Mouse (Mus musculus) erythroblast, embryonic 14.5 days (primary cell): ENCODE measurements around the gene Avpr1a. TPM values are rescaled to one million over a fixed set of nuclear protein-coding genes. Genes with fewer than 3 reads are reported as not detected.

Source experiments
- H3K27me3 ChIP-seq: 2 replicates; pipeline ENCODE4 v1.6.1; 2012; ENCODE audit warnings: inconsistent platforms; ENCODE audit not compliant: control insufficient read depth
- H3K36me3 ChIP-seq: 2 replicates; pipeline ENCODE4 v1.6.1; 2012; ENCODE audit warnings: mild to moderate bottlenecking, inconsistent platforms; ENCODE audit not compliant: control insufficient read depth
- H3K4me1 ChIP-seq: 2 replicates; pipeline ENCODE4 v1.6.1; 2012; ENCODE audit warnings: inconsistent platforms; ENCODE audit not compliant: control insufficient read depth
- H3K4me3 ChIP-seq: replicated peaks from 2 replicates; pipeline ENCODE3; 2012; ENCODE audit warnings: moderate library complexity, mild to moderate bottlenecking, inconsistent platforms
- H3K9me3 ChIP-seq: 2 replicates; pipeline ENCODE4 v1.6.1; 2012; ENCODE audit warnings: low read length, inconsistent platforms, mixed read lengths; ENCODE audit not compliant: control insufficient read depth
- GATA1 ChIP-seq: IDR thresholded peaks from 2 replicates; pipeline ENCODE4 v1.6.1; 2012; ENCODE audit warnings: low read length, inconsistent platforms, mixed read lengths
- TAL1 ChIP-seq: IDR thresholded peaks from 3 replicates; pipeline ENCODE4 v1.6.1; 2012; ENCODE audit warnings: low read length, inconsistent platforms, mixed read lengths
- polyA plus RNA-seq: library from polyadenylated mRNA; stranded (reverse); fragments of >175 nt; gene quantifications from 2 replicates; pipeline ENCODE4 v1.2.3, GENCODE M21; 2012

Gene Avpr1a
- polyA plus RNA-seq, 1 experiment: not detected

- Histone ChIP-seq H3K27me3 (peaks cover 15% of the 10 kb centered on the region), H3K9me3 (no peaks in the 10 kb centered on the region; the same call in 1 of the 2 replicates), H3K36me3 (no peaks in the 10 kb centered on the region), H3K4me3 (no peak overlapping the region), H3K4me1 (no peaks in the 10 kb centered on the region)
- TF ChIP-seq TAL1: no peak
- TF ChIP-seq GATA1: no peak
These were observed 5.2 kb downstream of the Avpr1a start for GRCm38 (mm10) chr10:122453466-122453865.

GRCm38 (mm10) chr10:122455793-122456192 lies 7.5 kb downstream of the Avpr1a start:
- TF ChIP-seq TAL1 (no peak), GATA1 (no peak)
- no peaks in the 10 kb centered on the region for H3K4me1 ChIP-seq
- H3K36me3 ChIP-seq: no peaks in the 10 kb centered on the region
- no peaks in the 10 kb centered on the region for H3K27me3 ChIP-seq
- H3K4me3 ChIP-seq: no peak overlapping the region
- no peaks in the 10 kb centered on the region for H3K9me3 ChIP-seq

- Histone ChIP-seq H3K4me3 (no peak overlapping the region), H3K36me3 (no peaks in the 10 kb centered on the region), H3K4me1 (no peaks in the 10 kb centered on the region), H3K9me3 (no peaks in the 10 kb centered on the region), H3K27me3 (no peaks in the 10 kb centered on the region)
- TF ChIP-seq TAL1 (no peak), GATA1 (no peak)
These were observed 28.5 kb downstream of the Avpr1a start for GRCm38 (mm10) chr10:122476846-122477245.

DNA sequence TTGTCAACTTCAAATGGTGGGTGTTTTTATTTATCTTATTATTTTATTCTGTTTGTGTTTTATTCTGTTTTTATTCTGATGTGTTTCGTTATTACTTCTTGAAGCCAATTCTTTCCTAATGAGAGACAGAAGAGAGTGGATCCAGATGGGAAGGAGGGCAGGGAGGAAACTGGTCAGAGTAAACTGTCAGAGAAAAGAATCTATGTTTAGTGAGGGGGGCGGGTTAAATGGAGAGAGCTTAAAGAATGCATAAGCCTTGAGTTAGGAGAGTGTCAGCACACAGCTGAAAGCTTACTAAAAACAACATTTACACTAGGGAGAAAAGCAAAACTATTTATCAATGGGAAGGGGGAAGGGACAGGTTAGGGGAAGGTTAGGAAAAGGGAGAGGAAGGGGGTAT lies 50.3 kb downstream of the Avpr1a start:
- no peaks in the 10 kb centered on the region for H3K36me3 ChIP-seq
- H3K9me3 ChIP-seq: peaks cover 17% of the 10 kb centered on the region
- no peaks in the 10 kb centered on the region for H3K27me3 ChIP-seq
- no peaks in the 10 kb centered on the region for H3K4me1 ChIP-seq
- TF ChIP-seq GATA1 (no peak), TAL1 (no peak)
- H3K4me3 ChIP-seq: no peak overlapping the region

GRCm38 (mm10) chr10:122499306-122499705 lies 51.0 kb downstream of the Avpr1a start:
- Histone ChIP-seq H3K9me3 (peaks cover 17% of the 10 kb centered on the region), H3K36me3 (no peaks in the 10 kb centered on the region), H3K27me3 (no peaks in the 10 kb centered on the region), H3K4me3 (no peak overlapping the region), H3K4me1 (no peaks in the 10 kb centered on the region)
- TF ChIP-seq GATA1: no peak

Other genes starting within 250 kb of the Avpr1a start
- 0.09 TPM in 1 of 2 replicates, not detected in the other for gene Ppm1h, start 230.3 kb downstream of the Avpr1a start, polyA plus RNA-seq